Mouse (Mus musculus) spleen, adult 18-20 months (tissue): ENCODE measurements around the gene Setd1b.

Source experiments
- DNase-seq, 2 experiments: peaks; one replicate each; pipeline ENCODE4 v3.0.0; 2022; ENCODE audit warnings: mixed read lengths in 2 of 2

The Setd1b gene

DNA sequence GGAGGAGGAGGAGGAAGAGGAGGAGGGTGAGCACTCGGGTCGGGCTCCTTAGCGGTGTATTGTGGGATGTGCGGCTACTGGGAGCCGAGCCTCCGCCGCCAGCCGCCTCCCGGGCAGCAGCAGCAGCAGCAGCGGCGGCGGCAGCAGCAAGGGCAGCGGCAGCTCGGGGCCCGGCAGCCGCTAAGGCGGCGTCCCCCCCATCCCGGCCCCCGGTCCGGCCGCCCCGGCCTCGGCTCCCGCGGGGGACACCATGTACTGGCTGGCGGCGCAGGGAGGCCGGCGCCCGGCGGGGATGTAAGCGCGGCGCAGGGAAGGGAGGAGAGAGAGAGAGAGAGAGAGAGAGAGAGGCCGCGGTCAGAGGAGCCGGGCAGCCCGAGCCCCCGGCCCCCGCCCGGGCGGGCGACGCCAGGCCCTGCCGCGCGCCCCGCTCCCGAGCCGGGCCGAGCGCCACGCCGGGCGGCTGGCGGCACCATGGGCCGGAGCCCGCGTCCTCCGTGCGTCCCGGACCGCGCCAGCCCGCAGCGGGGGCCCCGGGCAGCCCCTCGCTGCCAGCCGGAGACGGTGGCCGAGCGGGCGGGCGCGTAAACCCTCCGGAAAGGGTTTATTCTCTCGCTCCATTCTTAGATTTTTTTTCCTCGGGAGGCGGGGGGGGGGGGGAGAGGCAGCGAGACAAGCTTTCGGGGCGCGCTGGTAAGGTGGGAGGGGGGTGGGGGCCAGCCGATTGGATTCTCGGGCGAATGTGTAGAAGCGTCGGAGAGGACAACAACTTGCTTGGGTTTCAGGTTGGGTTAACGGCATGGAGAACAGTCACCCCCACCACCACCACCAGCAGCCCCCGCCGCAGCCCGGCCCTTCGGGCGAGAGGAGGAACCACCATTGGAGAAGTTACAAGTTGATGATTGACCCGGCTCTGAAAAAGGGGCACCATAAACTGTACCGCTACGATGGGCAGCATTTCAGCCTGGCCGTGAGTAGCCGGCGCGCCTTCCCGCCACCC is at the start of gene Setd1b:
TSS of gene Setd1b (plus strand) at position 33 of the 997 bp plus-strand sequence.
- DNase-seq: peak; percentile 60 to 62

DNA sequence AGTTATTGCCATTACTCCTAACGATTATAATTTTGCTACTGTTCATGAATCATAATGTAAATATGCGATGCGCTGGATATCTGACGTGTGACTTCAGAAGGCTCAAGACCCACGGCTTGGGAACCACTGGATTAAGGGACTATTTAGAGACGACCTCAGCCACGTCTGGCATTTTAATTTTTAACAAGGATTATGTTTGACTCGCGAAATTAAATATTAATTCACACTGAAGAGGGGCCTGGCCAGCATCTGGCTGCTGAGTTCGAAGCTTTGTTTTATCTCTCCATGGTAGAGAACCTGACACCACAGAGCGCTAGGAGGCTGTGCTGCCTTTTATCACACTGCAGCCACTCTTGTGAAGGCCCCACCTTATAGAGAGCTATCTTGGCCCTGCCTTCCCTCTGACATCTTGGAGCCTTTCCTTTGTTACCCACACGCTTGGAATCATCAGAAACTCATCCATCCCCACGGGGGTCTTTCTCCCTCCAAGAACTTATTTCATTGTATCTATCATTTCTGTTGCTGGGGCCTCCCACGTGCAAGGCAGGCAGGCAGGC is 48.8 kb upstream of the Setd1b start:
- no peak for DNase-seq

GRCm38 (mm10) chr5:123094238-123094991 is 47.6 kb upstream of the Setd1b start:
- no peak for DNase-seq

- no peak for DNase-seq
Measured at GRCm38 (mm10) chr5:123096299-123096698, 45.7 kb upstream of the Setd1b start.

DNA sequence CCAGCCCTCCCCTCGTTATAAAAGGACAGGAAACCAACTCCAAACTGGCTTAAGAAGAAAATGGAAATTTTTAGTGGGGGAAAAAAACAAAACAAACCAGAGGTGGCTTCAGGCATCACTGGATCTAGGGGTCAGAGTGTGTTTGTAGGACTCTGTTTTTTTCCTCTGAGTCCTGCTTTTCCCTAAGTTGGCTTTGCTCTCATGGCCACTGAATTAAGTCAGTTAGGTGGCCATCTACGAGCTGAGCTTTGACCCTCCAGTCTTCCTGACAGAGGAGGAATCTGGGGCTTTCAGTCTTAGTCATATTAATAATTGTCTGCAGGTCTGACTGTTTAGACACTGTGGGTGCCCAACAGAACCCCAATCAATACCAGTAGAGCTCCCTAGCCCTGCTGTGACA is 43.5 kb upstream of the Setd1b start:
- no peak for DNase-seq

GRCm38 (mm10) chr5:123102376-123102775 is 39.6 kb upstream of the Setd1b start:
- DNase-seq: no peak

DNA sequence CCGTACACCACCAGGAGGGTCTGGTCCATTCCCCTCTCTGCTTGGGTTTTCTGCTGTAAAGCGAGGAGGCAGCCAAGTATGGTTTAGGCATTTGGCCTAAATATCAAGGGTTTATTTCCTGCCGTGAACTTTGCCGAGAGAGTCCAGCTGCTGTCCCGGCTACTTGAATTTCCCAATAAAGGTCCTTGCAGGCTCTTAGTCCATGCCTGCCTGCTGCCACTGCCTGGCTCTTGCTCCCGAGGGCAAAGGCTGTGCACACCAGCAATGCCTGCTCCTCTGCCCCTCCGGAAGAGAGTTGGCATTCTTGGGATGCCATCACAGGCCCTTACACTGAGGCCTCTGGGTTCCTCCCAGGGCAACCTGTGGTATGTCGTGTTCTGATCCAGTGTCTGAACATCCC is 38.4 kb upstream of the Setd1b start:
- DNase-seq: no peak

DNA sequence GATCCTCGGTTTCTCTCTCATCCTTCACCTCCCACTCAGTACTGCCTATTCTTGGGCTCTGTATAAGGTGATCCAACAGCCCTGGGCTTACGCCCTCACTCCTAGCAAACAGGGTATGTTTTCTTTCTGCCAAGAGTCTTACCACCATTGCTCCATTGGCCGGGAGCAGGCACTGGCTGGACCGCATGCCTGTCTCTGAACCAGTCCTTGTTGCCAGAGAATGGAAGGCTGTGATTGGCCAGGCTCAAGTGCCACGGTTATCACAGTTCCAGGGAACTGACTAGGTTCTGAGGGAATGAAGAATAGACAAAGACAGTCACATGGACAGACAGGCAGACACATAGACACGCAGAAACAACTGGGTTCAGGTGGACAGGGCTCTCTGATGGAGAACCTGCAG is 37.2 kb upstream of the Setd1b start:
- DNase-seq: no peak

DNA sequence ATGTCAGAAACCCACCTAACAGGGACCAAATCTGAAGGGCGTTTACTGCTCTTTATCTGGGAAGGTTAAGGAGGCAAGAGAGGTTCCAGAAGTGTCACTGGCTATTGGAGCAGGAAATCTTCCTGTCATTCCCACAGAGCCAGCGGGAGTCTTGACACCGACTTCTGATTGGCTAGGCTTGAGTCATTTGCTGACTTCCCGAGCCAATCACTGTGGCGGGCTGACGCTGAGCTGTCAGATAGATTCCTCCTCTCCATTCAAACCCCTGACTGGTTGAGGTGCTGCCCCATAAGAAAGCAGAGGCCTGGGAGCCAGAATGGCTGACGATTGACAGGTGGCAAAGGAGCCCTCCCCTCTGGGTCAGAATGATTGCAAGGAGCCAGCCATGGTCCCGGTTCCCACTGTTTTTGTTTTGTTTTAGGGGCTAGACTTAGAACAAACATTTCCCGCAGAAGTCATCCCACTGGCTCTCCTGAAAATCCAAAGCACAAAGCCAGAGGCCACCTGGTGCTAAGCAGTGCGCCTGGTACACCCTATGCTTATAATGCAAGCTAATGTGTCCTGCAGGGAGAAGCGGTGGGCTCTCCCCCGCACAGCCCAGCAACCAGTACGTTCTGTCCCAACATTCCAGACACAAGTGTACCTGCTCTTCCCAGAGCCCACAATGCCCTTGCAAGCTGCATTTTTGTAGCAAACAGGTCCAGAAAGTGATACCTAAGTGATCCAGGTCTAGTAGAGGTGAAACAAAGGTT is 32.4 kb upstream of the Setd1b start:
- no peak for DNase-seq

- no peak for DNase-seq
Measured at GRCm38 (mm10) chr5:123110296-123110721, 31.7 kb upstream of the Setd1b start.

DNA sequence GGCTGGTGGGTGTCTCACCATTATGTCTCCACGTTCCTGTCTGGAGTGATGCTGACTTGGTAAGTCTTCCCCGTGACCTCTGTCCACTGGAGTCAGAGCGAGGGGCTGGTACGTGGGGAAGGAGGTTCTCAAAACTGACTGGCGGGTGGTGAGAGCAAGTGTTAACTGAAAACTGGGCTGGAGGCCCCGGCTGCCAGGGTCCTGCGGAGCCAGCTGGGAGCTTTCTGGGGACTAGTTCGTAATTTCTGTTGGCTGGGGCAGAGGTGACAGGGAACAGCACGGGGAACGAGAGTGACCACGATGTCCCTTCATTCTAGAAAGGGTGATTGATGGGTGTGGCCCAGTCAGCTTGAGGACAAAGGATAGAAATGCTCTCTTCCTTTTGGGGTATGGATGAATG is 27.9 kb upstream of the Setd1b start:
- no peak for DNase-seq

GRCm38 (mm10) chr5:123114924-123115323 is 27.1 kb upstream of the Setd1b start:
- no peak for DNase-seq

- DNase-seq: no peak
Measured at GRCm38 (mm10) chr5:123116080-123116479, 25.9 kb upstream of the Setd1b start.

- DNase-seq: peak; percentile 70 to 89
Measured at GRCm38 (mm10) chr5:123117257-123117656, 24.7 kb upstream of the Setd1b start.

GRCm38 (mm10) chr5:123117773-123118172 is 24.2 kb upstream of the Setd1b start:
- no peak for DNase-seq

DNA sequence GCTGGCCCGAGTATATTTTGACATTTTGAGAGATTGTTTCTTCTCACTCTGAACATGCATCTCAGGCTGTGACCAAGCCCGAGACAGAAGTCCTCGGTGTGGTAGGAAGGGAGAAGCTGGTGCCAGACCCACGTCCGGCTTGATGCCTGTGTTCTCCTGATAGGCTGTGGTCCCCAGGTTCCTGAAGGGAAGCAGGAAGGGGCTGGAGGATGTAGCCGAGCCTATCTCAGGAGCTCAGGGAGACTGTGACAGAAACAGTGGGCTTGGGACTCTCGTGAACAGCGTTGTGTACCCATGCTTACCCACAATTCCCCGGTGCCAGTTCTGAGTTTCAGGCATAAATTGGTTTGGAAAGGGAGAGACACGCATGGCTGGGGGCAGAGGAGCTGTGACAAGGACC is 23.2 kb upstream of the Setd1b start:
- no peak for DNase-seq

GRCm38 (mm10) chr5:123120624-123121215 is 21.3 kb upstream of the Setd1b start:
- DNase-seq: no peak

DNA sequence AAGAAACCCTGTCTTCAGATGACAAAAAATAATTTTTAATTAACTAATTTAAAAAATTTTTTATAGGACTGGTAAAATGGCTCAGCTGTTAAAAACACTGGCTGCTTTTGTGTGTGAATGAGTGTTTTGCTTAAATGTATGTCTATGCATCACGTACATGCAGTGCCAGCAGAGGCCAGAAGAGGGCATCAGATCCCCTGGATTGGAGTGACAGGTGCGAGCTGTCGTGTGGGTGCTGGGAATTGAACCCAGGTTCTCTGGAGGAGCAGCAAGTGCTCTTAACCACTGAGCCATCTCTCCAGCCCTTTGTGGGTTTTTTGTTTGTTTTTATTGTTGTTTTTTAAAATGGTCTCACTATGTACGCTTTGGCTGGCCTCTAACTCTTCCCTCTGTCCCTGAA is 19.8 kb upstream of the Setd1b start:
- no peak for DNase-seq

DNA sequence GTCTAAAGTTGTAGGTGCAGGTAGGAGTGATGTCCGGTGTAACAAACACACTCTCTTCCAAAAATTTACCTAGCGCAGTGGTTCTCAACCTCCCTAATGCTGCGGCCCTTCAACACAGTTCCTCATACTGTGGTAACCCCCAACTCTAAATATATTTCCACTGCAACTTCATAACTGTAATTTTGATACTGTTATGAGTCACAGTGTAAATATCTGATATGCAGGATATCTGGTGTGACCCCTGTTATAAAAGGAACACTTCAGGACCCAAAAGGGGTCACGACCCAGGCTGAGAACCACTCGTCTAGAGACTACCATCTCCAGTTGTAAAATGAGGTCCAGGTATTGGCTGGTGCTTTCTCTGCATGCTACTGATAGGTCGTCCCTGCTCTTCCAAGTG is 16.9 kb upstream of the Setd1b start:
- no peak for DNase-seq

DNA sequence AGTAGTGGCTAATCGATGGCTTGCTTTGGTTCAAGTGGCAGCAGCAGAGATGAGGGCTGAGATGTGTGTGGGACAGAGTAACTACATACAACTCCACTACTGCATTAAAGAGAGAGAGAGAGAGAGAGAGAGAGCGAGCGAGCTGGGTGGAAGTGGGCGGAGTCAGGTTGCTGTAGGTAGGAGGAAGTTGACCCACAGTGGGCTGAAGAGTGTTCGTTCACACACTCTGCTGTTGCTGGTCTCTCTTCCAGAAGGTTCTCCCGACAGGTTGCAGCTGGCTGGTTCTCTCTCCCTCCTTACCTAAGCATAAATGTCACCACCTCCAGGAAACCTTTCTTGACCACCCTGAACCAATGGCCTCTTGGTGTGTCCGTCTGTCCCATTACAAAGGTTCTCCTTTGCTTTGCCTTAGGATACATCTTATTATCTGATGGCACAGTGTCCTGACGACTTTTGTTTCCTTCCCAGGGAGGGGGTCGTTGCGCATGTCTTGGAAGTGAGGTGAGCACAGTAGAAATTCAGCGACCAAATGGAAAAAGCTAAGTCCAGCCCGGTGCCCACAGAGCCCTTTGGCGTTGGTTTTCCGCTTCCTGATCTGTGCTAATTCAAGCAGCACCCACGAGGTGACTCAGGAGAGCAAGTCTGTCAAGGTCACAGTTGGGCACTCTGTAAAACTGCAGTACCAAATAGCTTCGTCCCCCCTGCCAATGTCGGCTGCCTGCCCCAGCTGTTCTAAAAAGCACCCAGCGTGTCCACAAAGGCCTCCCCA is 16.2 kb upstream of the Setd1b start:
- peak; percentile 67 to 72 for DNase-seq

DNA sequence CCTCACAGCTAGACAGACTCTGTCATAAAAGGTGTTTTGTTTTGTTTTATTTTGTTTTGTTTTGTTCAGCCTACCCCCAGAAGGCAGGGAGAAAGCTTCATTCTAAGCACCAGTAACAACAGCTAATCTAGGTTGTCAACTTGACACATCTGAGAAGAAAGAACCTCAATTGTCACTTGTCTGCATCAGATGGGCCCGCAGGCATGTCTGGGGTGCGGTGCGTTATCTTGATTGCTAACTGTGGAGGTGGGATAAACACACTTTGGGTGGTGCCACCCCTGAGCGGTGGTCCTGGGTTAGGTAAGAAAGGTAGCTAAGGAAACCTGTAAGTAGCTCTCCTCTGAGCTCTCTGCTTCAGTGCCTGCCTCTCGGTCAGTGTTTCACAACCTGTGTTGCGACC is 15.0 kb upstream of the Setd1b start:
- DNase-seq: peak in 1 of 2 experiments; percentile 13
